Mouse (Mus musculus): Measurements from ENCODE around the gene Yrdc. TPM values are rescaled to one million over a fixed set of nuclear protein-coding genes. Genes with fewer than 3 reads are reported as not detected.

Yrdc gene
- total RNA-seq, 4 experiments from 2014 or later: 20.8 to 22.5 (median 22.0) TPM

Other genes with a start within 250 kb of the Yrdc start
- gene 3100002H09Rik, start 239.9 kb upstream of the Yrdc start, total RNA-seq (2022): not detected
- gene Pou3f1, start 193.9 kb upstream of the Yrdc start, total RNA-seq (2022): under 1 TPM; 0.09 to 0.31 (median 0.14) TPM
- 10 to 100 TPM; 12.4 to 14.5 (median 13.7) TPM for gene Utp11, start 157.1 kb upstream of the Yrdc start, total RNA-seq (2022)
- 10 to 100 TPM in 2 of 4 experiments, 1 to 10 TPM in 2; 8.8 to 18.8 (median 11.2) TPM for gene Fhl3, start 150.0 kb upstream of the Yrdc start, total RNA-seq (2022)
- 10 to 100 TPM; 15.5 to 17.3 (median 16.5) TPM for gene Sf3a3, start 135.9 kb upstream of the Yrdc start, total RNA-seq (2022)
- gene Inpp5b, start 108.8 kb upstream of the Yrdc start, total RNA-seq (2022): 1 to 10 TPM; 6.5 to 9.9 (median 7.3) TPM
- gene Mtf1, start 48.6 kb upstream of the Yrdc start, total RNA-seq (2022): 10 to 100 TPM; 12.5 to 18.4 (median 14.5) TPM
- gene 1110065P20Rik, start 517 bp downstream of the Yrdc start, total RNA-seq (2022): 10 to 100 TPM; 18.2 to 23.5 (median 21.0) TPM
- 1 to 10 TPM in 1 of 4 experiments, under 1 TPM in 3; 0.54 to 1.0 (median 0.69) TPM for gene Maneal, start 11.5 kb downstream of the Yrdc start, total RNA-seq (2022)
- not detected for gene Epha10, start 30.2 kb downstream of the Yrdc start, total RNA-seq (2022)
- 10 to 100 TPM in 1 of 4 experiments, 1 to 10 TPM in 3; 5.8 to 11.1 (median 8.7) TPM for gene 9930104L06Rik, start 86.4 kb downstream of the Yrdc start, total RNA-seq (2022)
- 1 to 10 TPM in 1 of 4 experiments, under 1 TPM in 3; 0.69 to 1.1 (median 0.85) TPM for gene Cdca8, start 88.6 kb downstream of the Yrdc start, total RNA-seq (2022)
- gene Rspo1, start 135.8 kb downstream of the Yrdc start, total RNA-seq (2022): 1 to 10 TPM; 3.1 to 6.6 (median 4.7) TPM
- gene Gnl2, start 165.9 kb downstream of the Yrdc start, total RNA-seq (2022): 10 to 100 TPM; 22.9 to 32.6 (median 24.3) TPM
- gene Dnali1, start 215.0 kb downstream of the Yrdc start, total RNA-seq (2022): under 1 TPM in 1 of 4 experiments, not detected in 3; 0.11 TPM
- gene Snip1, start 216.0 kb downstream of the Yrdc start, total RNA-seq (2022): 1 to 10 TPM; 6.2 to 8.1 (median 7.6) TPM
- gene Meaf6, start 234.5 kb downstream of the Yrdc start, total RNA-seq (2022): 10 to 100 TPM; 13.3 to 20.8 (median 19.9) TPM

Data from heart, adult 8-10 months (tissue).